Mouse (Mus musculus) adrenal gland, postnatal 25 days (tissue): ENCODE data around the gene Gch1. TPM values are rescaled to one million over a fixed set of nuclear protein-coding genes. Genes with fewer than 3 reads are reported as not detected.
A peak's percentile ranks its signal among the peaks of the same experiment; 100 is the strongest.

Experiments
- DNase-seq: peaks from one replicate; pipeline ENCODE4 v3.0.0; 2021; ENCODE audit warnings: mixed read lengths
- long read RNA-seq: library from polyadenylated mRNA; stranded (forward); transcript quantifications from one replicate; pipeline ENCODE4 v2.0.0, GENCODE M21; 2021
- total RNA-seq: library from RNA; stranded (reverse); gene quantifications from 2 replicates; pipeline ENCODE4 v1.2.3, GENCODE M21; 2021

Gene Gch1
- 66.2 and 71.6 TPM in 2 replicates for total RNA-seq
- long read RNA-seq, transcript Gch1-201 (6 exons, 2,775 nt): major isoform, 229 of 253 reads
- long read RNA-seq, partial matches to known transcripts: 1 of 253 reads
- long read RNA-seq, other reads (novel, unspliced or antisense): 23 of 253 reads

DNA sequence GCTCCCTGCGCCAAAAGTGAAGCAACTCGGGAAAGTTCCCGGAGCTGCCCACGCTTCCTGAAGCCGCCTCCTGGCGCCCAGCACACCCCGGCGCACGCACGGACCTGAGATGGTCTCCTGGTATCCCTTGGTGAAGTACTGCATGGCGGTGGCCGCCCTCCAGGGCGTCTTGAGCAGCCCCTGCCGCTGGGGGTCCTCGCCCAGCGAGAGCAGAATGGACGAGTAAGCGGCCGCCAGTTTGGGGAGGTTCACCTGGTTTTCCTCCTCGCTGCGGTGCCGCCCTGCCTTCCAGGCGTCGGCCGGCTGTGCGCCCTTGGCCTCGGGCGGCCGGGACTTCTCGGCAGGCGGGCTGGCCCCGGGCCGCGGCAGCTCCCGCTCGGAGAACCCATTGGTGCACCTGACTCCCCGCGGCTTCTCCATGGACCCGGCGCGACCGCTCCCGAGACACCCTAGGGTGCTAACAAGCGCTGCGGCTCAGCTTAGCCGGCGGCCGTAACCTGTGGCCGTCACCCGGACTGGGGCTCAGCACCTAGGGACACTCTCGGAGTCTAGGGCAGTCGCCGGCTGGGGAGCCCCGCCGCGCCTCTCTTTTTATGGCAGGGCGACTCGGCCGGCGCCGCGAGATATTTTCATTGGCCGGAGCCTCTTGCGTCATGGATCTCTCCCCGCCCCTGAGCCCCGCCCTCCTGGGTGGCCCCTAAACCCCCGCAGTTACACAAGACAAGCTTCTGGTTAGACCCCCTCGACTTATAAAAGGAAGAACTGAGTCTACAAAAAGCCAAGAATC, at the start of gene Gch1:
Gene Gch1, minus strand, starts transcription at position 566 of the 787 bp plus-strand sequence.
- peak; percentile 93 for DNase-seq

DNA sequence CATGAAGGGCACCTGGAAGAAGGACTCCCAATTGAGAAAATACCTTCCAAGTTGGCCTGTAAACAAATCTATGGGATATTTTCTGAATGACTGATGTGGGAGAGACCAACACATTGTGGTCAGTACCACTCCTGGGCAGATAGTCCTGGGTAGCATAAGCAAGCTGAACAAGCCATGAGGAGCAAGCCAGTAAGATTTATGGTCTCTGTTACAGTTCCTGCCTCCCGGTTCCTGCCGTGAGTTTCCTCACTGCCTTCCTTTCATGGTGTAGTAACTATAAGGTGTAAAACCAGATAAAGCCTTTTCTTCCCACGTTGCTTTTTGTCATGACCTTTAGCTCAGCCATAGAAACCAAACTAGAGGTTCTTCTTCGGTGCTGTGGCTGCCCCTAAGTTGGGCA, 48.1 kb upstream of the Gch1 start:
- DNase-seq: no peak

DNA sequence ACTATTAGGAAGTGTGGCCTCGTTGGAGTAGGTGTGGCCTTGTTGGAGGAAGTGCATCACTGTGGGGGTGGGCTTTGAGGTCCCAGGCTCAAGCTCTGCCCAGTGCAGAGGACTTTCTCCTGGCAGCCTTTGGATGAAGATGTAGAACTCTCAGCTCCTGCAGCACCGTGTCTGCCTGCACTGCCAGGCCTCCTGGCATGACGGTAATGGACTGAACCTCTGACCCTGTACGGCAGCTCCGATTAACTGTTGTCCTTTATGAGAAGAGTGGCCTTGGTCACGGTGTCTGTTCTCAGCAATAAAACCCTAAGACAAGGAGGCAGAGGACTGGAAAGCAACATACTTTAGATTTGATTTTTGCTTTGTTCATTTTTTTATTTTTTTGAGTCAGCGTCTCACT, 47.3 kb upstream of the Gch1 start:
- no peak for DNase-seq

DNA sequence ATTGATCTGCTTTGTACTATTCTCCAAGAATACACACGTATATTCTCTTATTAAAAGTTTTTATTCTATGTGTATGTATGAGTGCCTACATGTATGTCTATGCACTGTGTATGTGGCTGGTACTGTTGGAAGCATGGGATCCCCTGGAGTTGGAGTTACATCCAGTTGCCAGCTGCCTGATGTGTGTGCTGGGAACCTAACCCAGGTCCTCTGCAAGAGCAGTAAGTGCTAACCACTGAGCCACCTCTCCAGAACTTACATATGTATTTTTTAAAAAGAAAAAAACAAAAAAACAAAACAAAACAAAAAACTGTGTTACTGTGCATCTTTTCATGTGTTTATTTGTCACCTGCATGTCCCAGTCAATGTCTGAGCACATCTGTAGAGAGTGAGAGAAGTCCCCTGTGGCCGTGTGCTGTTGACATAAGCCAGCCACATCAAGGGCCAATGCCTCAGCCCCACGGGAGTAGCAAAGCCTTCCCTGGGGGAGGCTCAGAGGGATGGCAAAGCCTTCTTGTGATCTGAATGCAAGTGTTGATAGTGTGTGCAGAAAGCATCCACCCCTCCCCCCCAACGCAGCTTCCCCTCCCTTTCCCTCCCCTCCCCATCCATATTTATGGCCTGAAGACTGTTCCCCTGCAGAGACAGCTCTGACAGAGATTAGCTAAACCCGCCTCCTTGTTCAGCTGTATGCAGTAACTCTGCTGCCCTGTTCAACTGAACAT, 45.5 kb upstream of the Gch1 start:
- no peak for DNase-seq

DNA sequence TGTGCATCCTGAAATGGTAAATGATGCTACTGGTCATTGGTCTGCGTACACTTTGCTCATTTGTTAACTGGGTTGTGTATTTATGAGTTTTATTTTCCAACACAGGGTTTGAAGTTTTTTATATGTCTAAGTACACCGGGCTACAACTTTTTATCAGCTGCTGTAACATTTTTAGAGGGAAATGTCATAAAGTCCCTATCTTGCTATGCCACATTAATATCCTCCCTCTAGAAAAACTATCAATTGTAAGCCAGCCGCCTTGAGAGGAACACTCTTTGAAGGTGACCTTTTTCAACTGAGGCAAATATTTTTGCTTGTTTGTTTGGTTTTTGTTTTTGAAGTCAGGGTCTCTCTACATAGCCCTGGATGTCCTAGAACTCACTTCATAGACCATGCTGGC, 44.8 kb upstream of the Gch1 start:
- DNase-seq: no peak

DNA sequence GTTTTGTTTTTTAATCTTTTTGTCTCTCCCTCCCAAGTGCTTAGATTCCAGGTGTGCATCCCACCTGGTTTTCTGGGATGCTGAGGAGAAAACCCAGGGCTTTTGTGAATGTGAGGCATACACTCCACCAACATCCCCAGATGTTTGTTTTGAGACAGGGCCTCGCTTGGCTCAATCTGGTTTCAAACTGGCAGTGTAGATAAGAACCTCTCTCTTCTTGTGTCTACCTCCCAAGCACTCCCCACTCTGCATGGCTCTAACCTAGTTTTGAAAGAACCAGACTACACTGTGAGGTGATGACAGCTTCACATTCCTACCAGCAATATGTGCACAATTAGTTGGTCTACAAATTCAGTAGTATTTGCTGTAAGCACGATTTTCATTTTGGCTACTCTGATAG, 44.4 kb upstream of the Gch1 start:
- no peak for DNase-seq

DNA sequence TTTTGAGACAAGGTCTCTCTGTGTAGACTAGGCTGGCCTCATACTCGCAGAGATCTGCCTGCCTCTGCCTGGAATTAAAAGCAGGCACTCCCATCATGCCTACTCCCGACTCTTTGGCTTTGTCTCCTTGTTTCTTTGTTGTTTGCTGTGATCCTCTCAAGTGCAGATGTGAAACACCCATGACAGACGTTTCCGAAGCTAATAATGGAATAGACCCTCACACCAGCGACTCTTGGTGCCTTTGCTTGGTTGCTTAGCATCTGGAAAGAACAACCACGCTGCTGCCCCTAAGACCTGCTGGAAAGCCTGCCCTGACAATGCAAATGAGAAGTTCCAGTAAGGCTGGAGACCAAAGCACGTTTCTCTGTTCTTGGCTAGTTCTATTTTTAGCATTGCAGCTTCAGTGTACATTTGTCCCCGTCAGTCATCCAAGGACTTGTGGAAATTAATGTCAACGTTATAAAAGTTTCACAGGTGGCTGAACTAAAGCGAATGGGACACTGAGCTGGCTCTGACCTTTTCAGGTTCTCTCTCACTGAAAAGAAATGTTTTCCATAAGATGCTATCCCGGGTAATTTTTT, 40.7 kb upstream of the Gch1 start:
- DNase-seq: no peak

DNA sequence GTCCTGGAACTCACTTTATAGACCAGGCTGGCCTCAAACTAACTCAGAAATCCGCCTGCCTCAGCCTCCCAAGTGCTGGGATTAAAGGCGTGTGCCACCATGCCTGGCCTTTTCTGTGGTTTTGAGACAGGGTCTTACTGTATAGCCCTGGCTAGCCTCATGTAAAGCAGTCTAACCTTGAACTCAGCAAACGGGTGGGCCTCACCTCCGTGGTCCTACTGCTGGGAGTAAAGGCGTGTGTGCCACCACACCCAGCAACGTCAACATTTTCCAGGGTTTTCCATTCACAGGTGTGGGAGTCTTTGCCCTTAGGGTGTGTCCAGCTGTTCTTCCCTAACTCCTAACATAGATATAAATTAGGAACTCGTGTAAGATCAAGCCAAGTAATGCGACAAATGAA, 36.7 kb upstream of the Gch1 start:
- DNase-seq: no peak

DNA sequence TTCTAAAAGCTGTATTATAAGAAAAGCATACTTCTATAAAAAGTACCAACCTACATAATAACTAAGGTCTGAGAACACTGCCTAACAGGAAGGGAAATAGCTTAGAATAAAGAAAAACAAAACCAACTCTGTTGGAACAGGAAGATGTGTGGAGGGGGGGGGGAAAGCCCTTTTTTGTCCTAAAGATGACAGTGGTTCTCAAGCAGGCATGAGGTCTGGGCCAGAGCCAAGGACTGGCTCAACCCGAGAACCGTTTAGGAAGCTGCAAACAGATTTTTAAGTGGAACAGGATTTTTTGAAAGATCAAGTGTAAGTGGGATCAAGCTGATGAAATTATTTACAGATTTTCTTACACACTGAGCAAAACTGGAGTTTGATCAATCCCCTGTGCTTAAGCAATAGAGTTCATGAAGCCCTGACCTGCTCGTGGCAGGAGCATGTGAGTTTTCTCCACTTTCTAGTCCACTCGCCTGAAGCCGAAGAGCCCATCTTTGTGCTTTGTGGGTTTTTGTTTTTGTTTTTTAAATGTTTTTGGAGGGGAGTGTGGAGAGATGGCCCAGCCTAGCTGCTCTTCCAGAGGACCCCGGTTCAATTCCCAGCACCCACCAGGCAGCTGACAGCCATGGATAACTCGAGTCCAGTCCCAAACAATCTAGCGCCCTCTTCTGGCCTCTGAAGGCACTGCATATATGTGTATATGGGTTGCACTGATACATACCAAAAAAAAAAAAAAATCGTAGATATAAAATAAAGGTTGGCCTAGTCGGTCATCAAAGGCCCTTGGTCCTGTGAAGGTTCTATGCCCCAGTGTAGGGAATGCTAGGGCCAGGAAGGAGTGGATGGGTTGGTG, 35.5 kb upstream of the Gch1 start:
- DNase-seq: no peak

DNA sequence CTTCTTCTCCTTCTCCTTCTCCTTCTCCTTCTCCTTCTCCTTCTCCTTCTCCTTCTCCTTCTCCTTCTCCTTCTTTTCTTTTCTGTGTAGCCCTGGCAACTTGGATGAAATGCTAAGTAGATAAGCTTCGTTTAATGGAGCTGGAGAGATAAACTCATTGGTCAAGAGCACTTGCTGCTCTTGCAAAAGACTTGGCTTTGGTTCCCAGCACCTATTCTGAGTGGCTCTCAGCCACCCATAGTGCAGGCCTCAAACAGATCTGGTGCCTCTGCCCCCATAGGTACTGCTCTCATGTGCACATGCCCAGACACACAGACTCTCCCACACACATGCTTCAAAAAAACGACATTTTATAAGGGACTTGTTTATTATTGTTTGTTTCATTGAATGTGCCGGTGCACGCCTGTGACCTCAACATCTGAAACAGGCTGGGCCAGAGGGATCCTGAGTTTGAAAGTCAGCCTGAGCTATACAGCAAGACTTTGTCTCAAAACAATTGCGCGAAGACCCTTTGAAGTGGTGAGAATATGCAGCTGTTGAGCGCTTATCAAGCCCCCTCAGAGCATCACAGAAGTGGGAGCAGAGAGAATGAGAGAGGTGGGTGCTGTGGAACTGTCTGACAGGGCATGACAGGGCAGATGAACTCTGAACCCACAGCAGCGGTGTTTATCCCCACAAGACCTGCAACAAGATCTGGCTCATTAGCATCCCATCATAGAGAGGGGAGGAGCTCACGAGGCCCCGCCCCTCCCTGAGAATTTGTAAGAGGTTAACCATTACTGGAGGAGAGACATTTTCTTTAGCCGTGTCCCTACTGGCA, 33.6 kb upstream of the Gch1 start:
- DNase-seq: no peak

DNA sequence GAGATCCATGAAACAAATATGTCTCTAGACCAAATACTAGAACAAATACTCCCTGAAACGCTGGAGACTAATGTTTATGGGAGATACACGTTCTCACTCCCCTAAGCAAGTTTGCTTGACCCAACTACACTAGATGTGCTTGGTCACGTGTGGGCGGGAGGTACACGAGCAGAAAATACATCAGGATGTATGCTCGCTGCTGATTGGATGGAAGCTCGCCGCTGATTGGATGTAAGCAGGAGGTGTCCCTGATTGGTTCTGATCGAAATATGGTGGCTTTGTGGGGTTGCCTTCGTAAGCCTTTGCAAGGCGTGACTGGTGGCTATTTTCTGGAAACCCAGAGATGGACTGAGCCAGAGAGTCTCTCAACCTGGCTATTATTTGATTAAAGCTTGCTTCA, 32.4 kb upstream of the Gch1 start:
- no peak for DNase-seq

DNA sequence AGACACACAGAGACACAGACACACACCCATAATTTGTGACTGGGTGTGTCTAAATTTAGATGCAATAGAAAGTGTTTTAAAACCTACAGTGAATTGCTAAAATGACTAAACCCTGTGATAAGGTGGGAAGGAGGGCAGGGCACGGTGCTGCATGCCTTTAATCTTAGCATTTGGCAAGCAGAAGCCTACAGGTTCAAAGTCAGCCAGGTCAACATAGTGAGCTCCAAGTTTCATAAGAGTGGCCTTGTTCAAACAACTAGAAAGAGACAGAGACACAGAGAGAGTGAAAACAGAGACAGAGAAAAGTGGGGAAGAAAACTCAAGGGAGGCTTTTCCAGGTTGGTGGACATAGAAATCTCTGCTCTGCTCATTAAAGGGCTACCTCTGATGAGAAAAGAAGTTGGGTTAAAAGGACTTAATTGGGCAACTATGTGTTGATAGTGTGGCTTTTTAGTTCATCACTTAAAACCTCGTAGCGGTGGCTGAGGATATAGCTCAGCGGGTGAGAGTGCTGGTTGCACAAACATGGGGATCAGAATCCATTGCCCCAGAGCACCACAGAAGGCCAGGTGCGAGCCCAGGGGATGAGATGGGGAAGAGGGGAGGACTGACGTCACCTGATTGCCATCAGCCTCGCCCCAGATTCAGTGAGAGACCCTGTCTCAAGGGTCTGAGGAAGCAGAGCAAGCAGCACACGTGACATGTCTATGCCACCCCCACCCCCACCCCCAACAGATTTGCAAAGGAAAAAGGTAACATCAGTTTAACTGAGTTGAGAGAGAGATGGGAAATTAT, 31.2 kb upstream of the Gch1 start:
- no peak for DNase-seq

DNA sequence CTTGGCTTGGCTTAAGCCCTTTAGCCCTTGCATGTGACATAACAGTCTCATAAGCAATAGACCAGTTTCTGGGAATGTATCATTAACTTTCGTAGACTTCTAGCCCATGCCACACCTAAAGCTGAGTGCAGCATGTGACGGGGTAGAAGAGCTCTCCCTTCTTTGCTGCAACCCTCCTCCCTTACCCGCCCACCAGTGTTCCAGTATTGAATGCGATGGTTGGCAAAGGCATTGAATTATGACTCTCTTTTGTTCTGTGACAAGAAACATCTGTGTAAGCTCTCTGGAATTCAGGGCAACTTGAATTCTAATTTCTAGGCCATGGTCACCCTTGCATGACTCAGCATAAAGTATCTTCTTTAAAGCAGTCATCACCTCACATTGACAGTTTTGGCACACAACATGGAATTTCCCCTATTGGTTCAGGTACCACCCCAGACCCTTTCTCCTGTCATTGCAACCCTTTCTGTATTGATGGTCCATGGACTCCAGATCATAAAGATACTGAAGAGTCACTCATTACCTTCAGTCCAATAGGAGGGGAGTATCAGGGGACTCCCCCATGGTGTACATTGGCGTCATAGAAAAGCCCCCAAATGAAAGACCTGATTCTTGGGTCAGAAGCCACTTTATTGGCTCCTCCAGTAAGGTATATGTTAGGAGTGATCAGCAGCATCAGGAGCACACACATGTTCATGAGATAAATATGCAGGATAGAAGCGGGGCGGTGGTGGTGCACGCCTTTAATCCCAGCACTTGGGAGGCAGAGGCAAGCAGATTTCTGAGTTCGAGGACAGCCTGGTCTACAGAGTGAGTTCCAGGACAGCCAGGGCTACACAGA, 29.8 kb upstream of the Gch1 start:
- peak; percentile 10 for DNase-seq

DNA sequence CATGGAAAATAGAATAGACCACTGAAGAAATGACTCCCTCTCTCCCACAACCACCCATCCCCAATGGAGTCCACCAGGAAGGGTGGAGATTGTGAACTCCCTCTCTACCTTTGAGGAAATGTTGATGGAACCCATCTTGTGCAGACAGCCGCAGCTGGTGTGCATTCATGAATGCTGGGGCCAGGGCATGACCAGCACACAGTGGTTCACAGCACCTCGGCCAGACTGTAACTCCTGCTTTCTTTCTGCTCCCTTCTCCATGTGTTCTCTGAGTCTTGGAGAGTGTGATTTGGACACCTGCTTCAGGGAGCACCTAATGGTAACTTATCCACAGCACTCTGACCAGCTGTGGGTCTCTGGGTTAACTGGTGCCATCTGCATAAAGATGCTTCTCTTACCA, 27.3 kb upstream of the Gch1 start:
- DNase-seq: no peak

DNA sequence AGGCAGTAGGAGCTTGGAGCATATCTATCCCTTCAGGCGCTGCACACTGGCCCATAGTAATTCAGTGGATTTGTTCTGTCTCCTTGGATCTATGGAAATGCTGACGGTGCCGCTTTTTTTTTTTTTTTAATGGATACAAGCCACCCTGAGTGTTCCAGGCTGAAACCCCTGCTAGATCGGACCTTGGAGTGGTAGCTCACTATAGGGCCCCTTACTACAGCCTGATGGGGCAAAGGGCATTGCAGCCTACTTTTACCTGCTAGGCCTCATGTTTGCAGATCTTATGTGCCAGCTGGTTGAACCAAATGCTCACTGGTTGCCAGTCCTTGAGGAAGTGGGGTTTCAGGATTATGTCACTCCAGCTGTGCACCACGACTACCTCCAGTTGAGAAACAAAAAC, 25.2 kb upstream of the Gch1 start:
- DNase-seq: no peak

DNA sequence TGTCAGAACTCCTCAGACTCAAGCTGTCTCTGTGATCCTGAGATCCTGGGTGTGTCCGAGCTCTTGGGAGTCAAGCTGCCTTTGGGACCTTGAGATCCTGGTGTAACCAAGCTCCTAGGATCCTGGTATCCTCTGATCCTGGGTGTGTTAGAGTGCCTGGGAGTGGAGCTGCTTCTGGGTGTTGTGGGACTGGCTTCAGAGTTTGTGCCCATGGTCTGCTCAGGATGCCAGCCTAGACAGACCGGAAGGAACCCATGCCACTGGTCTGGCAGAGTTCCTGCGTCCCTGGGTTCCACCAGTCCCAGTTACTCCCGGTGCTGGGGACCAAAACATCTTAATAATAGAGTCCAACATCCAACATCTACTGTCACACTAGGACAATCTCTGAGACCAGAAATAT, 24.1 kb upstream of the Gch1 start:
- DNase-seq: no peak

DNA sequence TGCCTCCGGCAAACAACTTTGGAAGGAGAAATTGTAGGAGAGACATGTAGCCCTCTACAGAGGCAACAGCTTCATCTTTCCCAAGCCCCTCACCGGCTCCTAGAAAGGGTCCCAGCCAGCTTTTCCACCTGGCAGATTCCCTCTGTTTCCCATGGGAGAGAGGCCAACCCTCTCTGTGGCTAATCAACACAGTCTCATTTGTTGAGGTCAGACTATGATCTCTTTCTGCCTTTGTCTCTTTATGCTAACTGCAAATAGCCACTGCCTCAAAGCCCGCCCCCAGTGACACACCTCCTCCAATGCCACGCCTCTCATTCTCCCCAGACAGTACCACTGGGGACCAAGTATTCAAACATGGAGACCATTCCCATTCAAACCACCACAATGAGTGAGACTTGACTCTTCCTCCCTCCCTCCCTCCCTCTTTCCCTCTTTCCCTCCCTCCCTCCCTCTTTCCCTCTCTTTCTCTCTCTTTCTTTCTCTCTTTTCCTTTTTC, 20.5 kb upstream of the Gch1 start:
- no peak for DNase-seq

DNA sequence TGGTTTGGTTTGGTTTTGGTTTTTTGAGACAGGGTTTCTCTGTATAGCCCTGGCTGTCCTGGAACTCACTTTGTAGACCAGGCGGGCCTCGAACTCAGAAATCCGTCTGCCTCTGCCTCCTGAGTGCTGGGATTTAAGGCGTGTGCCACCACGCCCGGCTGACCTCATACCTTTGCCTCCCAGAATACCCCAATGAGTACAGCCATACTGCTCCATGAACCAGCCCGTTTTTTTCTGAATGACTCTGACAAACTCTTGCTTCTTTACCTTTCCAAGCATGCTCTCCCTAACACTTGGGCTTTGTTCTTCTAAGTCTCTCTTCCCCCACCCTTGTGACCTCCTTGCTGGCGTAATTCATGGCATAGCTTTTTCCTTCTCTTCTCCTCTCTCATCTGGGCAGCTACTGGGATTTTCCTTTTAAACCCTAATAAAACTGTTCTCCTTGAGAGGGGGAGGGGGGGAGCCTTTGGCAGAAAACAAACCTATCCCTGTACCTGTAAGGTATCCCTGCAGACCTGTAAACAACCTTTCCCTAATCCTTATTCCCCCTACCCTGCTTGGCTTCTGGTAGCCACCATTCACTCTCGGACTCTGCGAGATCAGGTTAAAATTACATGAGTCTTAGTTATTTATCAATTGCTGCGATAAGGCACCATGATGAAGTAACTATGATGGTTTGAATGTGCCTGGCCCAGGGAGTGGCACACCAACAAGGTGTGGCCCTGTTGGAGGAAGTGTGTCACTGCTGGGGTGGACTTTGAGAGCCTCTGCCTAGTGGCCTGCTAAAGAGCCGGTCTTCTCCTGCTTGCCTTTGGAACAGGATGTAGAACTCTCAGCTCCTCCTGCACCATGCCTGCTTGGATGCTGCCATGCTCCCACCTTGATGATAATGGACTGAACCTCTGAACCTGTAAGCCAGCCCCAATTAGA, 19.6 kb upstream of the Gch1 start:
- no peak for DNase-seq
